Mouse (Mus musculus) spleen, postnatal 4 days (tissue): ENCODE results near the gene Mettl23.
A peak's percentile ranks its signal among the peaks of the same experiment; 100 is the strongest.
"Not testable (repeated sequence)": the region's sequence is repeated elsewhere in the genome, so short reads cannot be mapped to it uniquely, and the experiment has no call there.

Source experiments
- DNase-seq, 2 experiments: peaks; one replicate each; pipeline ENCODE4 v3.0.0; 2022; ENCODE audit warnings: low spot score in 2 of 2

The Mettl23 gene

GRCm38 (mm10) chr11:116882446-116882845, 39.4 kb downstream of the Mettl23 start:
- DNase-seq: no peak

GRCm38 (mm10) chr11:116884061-116884460, 41.0 kb downstream of the Mettl23 start:
- DNase-seq: no peak

- peak; percentile 58 to 83 for DNase-seq
Measured at GRCm38 (mm10) chr11:116885275-116886151, 42.4 kb downstream of the Mettl23 start.

GRCm38 (mm10) chr11:116887136-116887535, 44.1 kb downstream of the Mettl23 start:
- DNase-seq: no peak

GRCm38 (mm10) chr11:116893532-116894442, 50.7 kb downstream of the Mettl23 start:
- DNase-seq: no peak

- DNase-seq: no peak
Measured at GRCm38 (mm10) chr11:116895402-116895801, 52.3 kb downstream of the Mettl23 start.

- DNase-seq: no peak
Measured at GRCm38 (mm10) chr11:116899247-116899646, 56.2 kb downstream of the Mettl23 start.

GRCm38 (mm10) chr11:116902588-116902987, 59.5 kb downstream of the Mettl23 start:
- DNase-seq: not testable (repeated sequence)
